Mouse (Mus musculus) myocyte (in vitro differentiated cells): ENCODE measurements around the gene Meis1. TPM values are rescaled to one million over a fixed set of nuclear protein-coding genes. Genes with fewer than 3 reads are reported as not detected.

Experiments
- H3K27me3 ChIP-seq: one replicate; pipeline ENCODE4 v1.6.1; 2011; ENCODE audit not compliant: control insufficient read depth, insufficient read depth, insufficient read length
- H3K36me3 ChIP-seq: one replicate; pipeline ENCODE4 v1.6.1; 2011; ENCODE audit not compliant: control insufficient read depth, insufficient read depth
- H3K4me2 ChIP-seq: one replicate; pipeline ENCODE4 v1.6.1; 2011; ENCODE audit warnings: low read depth, control low read depth
- H3K4me3 ChIP-seq: one replicate; pipeline ENCODE4 v1.5.1; 2011; ENCODE audit warnings: mild to moderate bottlenecking, control low read depth, moderate library complexity
- H3K79me2 ChIP-seq: one replicate; pipeline ENCODE4 v1.6.1; 2011; ENCODE audit not compliant: control insufficient read depth, insufficient read depth
- H3ac ChIP-seq: one replicate; pipeline ENCODE4 v1.6.1; 2011; ENCODE audit not compliant: control insufficient read depth, insufficient read length
- CEBPB ChIP-seq: IDR thresholded peaks from 2 replicates; pipeline ENCODE4 v1.6.1; 2011; ENCODE audit warnings: mild to moderate bottlenecking, moderate library complexity; ENCODE audit not compliant: poor library complexity, insufficient read depth, severe bottlenecking
- E2F4 ChIP-seq: IDR thresholded peaks from one replicate; pipeline ENCODE4 v1.6.1; 2011; ENCODE audit warnings: mild to moderate bottlenecking, control low read depth, moderate library complexity; ENCODE audit not compliant: insufficient read depth
- MAX ChIP-seq: IDR thresholded peaks from one replicate; pipeline ENCODE4 v1.6.1; 2011; ENCODE audit warnings: low read depth, mild to moderate bottlenecking, control low read depth
- MYOD1 ChIP-seq, 3 experiments: IDR thresholded peaks; one replicate each; pipeline ENCODE4 v1.6.1; 2011; ENCODE audit warnings: control low read depth in 2 of 3, low read depth in 2 of 3, mild to moderate bottlenecking in 2 of 3, moderate library complexity in 1 of 3; ENCODE audit not compliant: insufficient read length in 2 of 3, control insufficient read depth in 1 of 3
- MYOG ChIP-seq, 3 experiments: IDR thresholded peaks; one replicate each; pipeline ENCODE4 v1.6.1; 2011; ENCODE audit warnings: control low read depth in 2 of 3, low read depth in 2 of 3, mild to moderate bottlenecking in 2 of 3; ENCODE audit not compliant: insufficient read length in 2 of 3, control insufficient read depth in 1 of 3, insufficient read depth in 1 of 3
- POLR2A ChIP-seq: IDR thresholded peaks from one replicate; pipeline ENCODE4 v1.6.1; 2011; ENCODE audit warnings: low read depth, mild to moderate bottlenecking, control low read depth, moderate library complexity; ENCODE audit not compliant: insufficient read length
- POLR2AphosphoS2 ChIP-seq: IDR thresholded peaks from one replicate; pipeline ENCODE4 v1.6.1; 2011; ENCODE audit warnings: low read depth, control low read depth; ENCODE audit not compliant: insufficient read length
- REST ChIP-seq: IDR thresholded peaks from one replicate; pipeline ENCODE4 v1.6.1; 2011; ENCODE audit warnings: mild to moderate bottlenecking, control low read depth, moderate library complexity; ENCODE audit not compliant: insufficient read depth, insufficient read length
- SRF ChIP-seq: IDR thresholded peaks from one replicate; pipeline ENCODE4 v1.6.1; 2011; ENCODE audit warnings: low read depth; ENCODE audit not compliant: control insufficient read depth, insufficient read length
- TCF12 ChIP-seq: IDR thresholded peaks from one replicate; pipeline ENCODE4 v1.6.1; 2011; ENCODE audit warnings: mild to moderate bottlenecking, control low read depth; ENCODE audit not compliant: poor library complexity, insufficient read depth, severe bottlenecking
- TCF3 ChIP-seq: IDR thresholded peaks from one replicate; pipeline ENCODE4 v1.6.1; 2011; ENCODE audit warnings: low read depth, control low read depth; ENCODE audit not compliant: insufficient read length
- USF1 ChIP-seq: IDR thresholded peaks from one replicate; pipeline ENCODE4 v1.6.1; 2011; ENCODE audit warnings: low read depth, mild to moderate bottlenecking, control low read depth, moderate library complexity
- polyA plus RNA-seq: library from polyadenylated mRNA; unstranded; fragments of >200 nt; fragmentation: generic; extraction: Trizol; gene quantifications from one replicate; pipeline ENCODE4 v1.2.1, GENCODE M21; 2012; ENCODE audit warnings: missing spikeins

Gene Meis1
- polyA plus RNA-seq, 1 experiment, result 7.1 TPM

- TF ChIP-seq USF1 (no peak), MAX (no peak), CEBPB (no peak), SRF (no peak), MYOD1 (IDR thresholded peaks at IDR 0.05; ENCODE audit: control insufficient read depth in 1 of 3, insufficient read length in 2 of 3, low read depth in 2 of 3) (no peak), MYOG (IDR thresholded peaks at IDR 0.05; ENCODE audit: control insufficient read depth in 1 of 3, insufficient read depth in 1 of 3, insufficient read length in 2 of 3, low read depth in 2 of 3) (no peak), POLR2AphosphoS2 (no peak), REST (no peak)
- Histone ChIP-seq H3K36me3 (no peaks in the 10 kb centered on the region), H3K79me2 (no peaks in the 10 kb centered on the region)
These were observed 171.1 kb downstream of the Meis1 start for GRCm38 (mm10) chr11:18847650-18848049.

DNA sequence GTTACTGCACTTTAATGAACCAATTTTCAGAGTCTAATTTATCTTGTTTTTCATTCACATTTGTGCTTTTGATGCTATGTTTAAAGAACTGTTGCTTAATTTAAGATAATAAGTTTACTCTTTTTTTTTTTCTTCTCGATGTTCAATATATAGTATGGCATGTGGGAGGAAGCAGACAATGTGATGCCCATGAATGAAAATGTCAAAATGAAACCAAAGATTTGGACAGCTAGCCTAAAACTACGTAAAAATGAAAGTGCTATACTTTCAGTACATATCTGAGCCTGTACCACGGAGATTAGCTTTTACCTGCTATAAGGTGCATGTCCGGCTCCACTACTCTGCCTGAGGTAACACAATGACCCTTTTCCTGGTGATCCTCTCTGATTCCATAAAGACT lies 172.3 kb downstream of the Meis1 start:
- Histone ChIP-seq H3K79me2 (no peaks in the 10 kb centered on the region), H3K4me3 (no peak overlapping the region)

More at GRCm38 (mm10) chr11:18847650-18848049, 171.1 kb downstream of the Meis1 start:
- Histone ChIP-seq H3K4me2 (no peak overlapping the region), H3K4me3 (no peak overlapping the region), H3ac (no peak overlapping the region), H3K27me3 (no peaks in the 10 kb centered on the region)

GRCm38 (mm10) chr11:18845900-18846299 lies 172.9 kb downstream of the Meis1 start:
- Histone ChIP-seq H3K4me3 (no peak overlapping the region), H3K27me3 (no peaks in the 10 kb centered on the region), H3K36me3 (no peaks in the 10 kb centered on the region), H3K4me2 (no peak overlapping the region), H3ac (no peak overlapping the region), H3K79me2 (no peaks in the 10 kb centered on the region)
- no peak for TF ChIP-seq CEBPB

More for the DNA sequence above, 172.3 kb downstream of the Meis1 start:
- no peak overlapping the region for H3K4me2 ChIP-seq
- TF ChIP-seq SRF (no peak), CEBPB (no peak), TCF3 (no peak), MYOG (IDR thresholded peaks at IDR 0.05; ENCODE audit: control insufficient read depth in 1 of 3, insufficient read depth in 1 of 3, insufficient read length in 2 of 3, low read depth in 2 of 3) (no peak), MAX (no peak), TCF12 (no peak), USF1 (no peak), POLR2AphosphoS2 (no peak), MYOD1 (IDR thresholded peaks at IDR 0.05; ENCODE audit: control insufficient read depth in 1 of 3, insufficient read length in 2 of 3, low read depth in 2 of 3) (no peak), REST (no peak), E2F4 (no peak), POLR2A (no peak)
- H3K36me3 ChIP-seq, result no peaks in the 10 kb centered on the region
- no peaks in the 10 kb centered on the region for H3K27me3 ChIP-seq
- no peak overlapping the region for H3ac ChIP-seq

- no peak overlapping the region for H3K4me2 ChIP-seq
- H3K79me2 ChIP-seq, result no peaks in the 10 kb centered on the region
- no peak overlapping the region for H3K4me3 ChIP-seq
- no peaks in the 10 kb centered on the region for H3K36me3 ChIP-seq
- no peak for TF ChIP-seq MYOG (IDR thresholded peaks at IDR 0.05; ENCODE audit: control insufficient read depth in 1 of 3, insufficient read depth in 1 of 3, insufficient read length in 2 of 3, low read depth in 2 of 3)
- no peak for TF ChIP-seq TCF3
- TF ChIP-seq MAX, result no peak
- TF ChIP-seq REST, result no peak
- no peak for TF ChIP-seq E2F4
- no peak for TF ChIP-seq SRF
- TF ChIP-seq TCF12, result no peak
- TF ChIP-seq POLR2A, result no peak
- TF ChIP-seq CEBPB, result no peak
- TF ChIP-seq MYOD1 (IDR thresholded peaks at IDR 0.05; ENCODE audit: control insufficient read depth in 1 of 3, insufficient read length in 2 of 3, low read depth in 2 of 3), result no peak
- no peak for TF ChIP-seq POLR2AphosphoS2
- no peak for TF ChIP-seq USF1
- H3K27me3 ChIP-seq, result no peaks in the 10 kb centered on the region
- no peak overlapping the region for H3ac ChIP-seq
These were observed 173.3 kb downstream of the Meis1 start for GRCm38 (mm10) chr11:18845466-18845865.

DNA sequence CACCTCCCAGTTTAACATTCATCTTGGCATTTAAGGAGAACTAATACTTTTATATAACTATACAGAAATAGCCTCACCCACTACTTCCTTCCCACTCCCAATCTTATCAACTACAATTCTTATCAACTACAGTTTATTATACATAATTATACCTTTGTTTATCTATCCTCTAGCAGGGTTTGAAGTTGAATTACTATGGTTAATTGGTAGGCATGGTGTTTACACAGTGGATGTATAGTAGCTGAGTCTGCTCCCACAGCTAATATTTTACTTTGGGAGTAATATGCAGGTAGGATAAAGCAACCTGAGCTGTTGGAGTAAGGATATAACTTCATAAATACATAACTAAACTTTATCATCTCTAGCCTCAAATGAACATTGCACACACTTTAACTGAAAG lies 188.7 kb downstream of the Meis1 start:
- H3K4me3 ChIP-seq, result no peak overlapping the region
- TF ChIP-seq TCF12 (no peak), E2F4 (no peak), TCF3 (no peak), SRF (no peak), USF1 (no peak), MYOG (IDR thresholded peaks at IDR 0.05; ENCODE audit: control insufficient read depth in 1 of 3, insufficient read depth in 1 of 3, insufficient read length in 2 of 3, low read depth in 2 of 3) (no peak), REST (no peak), POLR2AphosphoS2 (no peak), CEBPB (no peak), MAX (no peak), MYOD1 (IDR thresholded peaks at IDR 0.05; ENCODE audit: control insufficient read depth in 1 of 3, insufficient read length in 2 of 3, low read depth in 2 of 3) (no peak), POLR2A (no peak)
- no peaks in the 10 kb centered on the region for H3K27me3 ChIP-seq
- H3K36me3 ChIP-seq, result no peaks in the 10 kb centered on the region
- no peak overlapping the region for H3K4me2 ChIP-seq
- no peak overlapping the region for H3ac ChIP-seq
- H3K79me2 ChIP-seq, result no peaks in the 10 kb centered on the region
